Mouse (Mus musculus): Measurements from ENCODE around the gene 4930544D05Rik.

The 4930544D05Rik gene

DNA sequence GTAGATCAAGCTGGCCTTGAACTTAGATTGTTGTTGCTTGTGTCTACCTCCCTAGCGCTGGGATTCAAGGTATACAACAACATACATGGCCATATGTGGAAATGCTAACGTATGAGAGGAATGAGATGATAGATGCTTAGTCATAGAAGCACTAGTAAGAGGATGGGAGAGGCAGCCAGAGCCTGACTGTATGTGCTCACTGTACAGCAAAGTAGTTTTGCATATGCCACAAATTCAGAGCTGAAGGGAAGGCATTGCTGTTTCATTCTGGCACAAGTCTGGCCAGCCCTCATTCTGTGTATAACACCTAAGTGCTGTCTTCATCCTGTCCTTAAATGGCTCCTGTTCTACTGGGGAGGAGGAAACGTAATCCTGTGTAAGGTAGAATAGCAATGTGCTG, 29.4 kb upstream of the 4930544D05Rik start:
- Histone ChIP-seq H3K27me3 (ENCODE audit: control insufficient read depth, insufficient read depth, low read length, poor library complexity, severe bottlenecking) (no peaks in the 10 kb centered on the region), H3K36me3 (ENCODE audit: control insufficient read depth, insufficient read depth, low read length, poor library complexity, severe bottlenecking) (no peaks in the 10 kb centered on the region)
- DNase-seq (ENCODE audit: low read depth, low spot score) = no peak

DNA sequence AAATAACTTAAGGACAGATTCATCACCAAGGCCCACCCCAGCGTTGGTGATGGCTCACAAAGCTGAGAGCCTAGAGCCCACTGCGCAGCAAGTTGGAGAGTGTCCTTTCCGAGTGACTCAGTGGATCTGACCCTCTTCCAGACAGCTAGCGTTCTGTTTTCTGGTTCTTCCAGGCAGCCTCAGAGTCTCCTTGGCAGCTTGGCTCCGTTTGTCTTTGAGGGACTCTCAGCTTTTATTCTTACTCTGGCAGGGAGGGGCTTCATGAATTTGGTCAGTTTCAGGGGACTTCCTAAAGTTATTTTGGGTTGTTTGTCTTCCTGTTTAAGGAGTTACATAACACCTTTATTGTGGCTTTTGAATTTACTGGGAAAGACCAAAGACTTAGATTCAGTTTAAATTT, 28.7 kb upstream of the 4930544D05Rik start:
- DNase-seq (ENCODE audit: low read depth, low spot score) = no peak
- no peaks in the 10 kb centered on the region for H3K27me3 ChIP-seq (ENCODE audit: control insufficient read depth, insufficient read depth, low read length, poor library complexity, severe bottlenecking)
- no peaks in the 10 kb centered on the region for H3K36me3 ChIP-seq (ENCODE audit: control insufficient read depth, insufficient read depth, low read length, poor library complexity, severe bottlenecking)

DNA sequence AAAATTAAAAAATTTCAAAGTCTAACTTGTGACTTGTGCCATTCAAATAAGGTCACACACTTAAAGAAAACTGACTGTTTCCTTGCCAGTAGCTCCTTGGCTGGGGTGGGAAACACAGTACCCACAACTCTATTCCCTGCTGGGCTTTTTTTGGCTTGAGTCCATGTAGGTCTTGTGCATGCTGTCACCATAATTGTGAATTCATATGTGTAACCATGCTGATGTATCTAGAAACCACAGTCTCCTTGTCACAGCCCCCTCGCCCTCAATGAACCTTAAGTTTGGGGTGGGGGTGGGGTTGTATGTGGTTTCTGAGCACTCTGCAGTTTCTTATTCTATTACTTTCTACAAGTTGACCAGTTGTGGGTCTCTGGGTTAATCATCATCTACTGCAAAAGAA, 23.9 kb upstream of the 4930544D05Rik start:
- DNase-seq (ENCODE audit: low read depth, low spot score) = no peak
- Histone ChIP-seq H3K36me3 (ENCODE audit: control insufficient read depth, insufficient read depth, low read length, poor library complexity, severe bottlenecking) (no peaks in the 10 kb centered on the region), H3K27me3 (ENCODE audit: control insufficient read depth, insufficient read depth, low read length, poor library complexity, severe bottlenecking) (no peaks in the 10 kb centered on the region)

DNA sequence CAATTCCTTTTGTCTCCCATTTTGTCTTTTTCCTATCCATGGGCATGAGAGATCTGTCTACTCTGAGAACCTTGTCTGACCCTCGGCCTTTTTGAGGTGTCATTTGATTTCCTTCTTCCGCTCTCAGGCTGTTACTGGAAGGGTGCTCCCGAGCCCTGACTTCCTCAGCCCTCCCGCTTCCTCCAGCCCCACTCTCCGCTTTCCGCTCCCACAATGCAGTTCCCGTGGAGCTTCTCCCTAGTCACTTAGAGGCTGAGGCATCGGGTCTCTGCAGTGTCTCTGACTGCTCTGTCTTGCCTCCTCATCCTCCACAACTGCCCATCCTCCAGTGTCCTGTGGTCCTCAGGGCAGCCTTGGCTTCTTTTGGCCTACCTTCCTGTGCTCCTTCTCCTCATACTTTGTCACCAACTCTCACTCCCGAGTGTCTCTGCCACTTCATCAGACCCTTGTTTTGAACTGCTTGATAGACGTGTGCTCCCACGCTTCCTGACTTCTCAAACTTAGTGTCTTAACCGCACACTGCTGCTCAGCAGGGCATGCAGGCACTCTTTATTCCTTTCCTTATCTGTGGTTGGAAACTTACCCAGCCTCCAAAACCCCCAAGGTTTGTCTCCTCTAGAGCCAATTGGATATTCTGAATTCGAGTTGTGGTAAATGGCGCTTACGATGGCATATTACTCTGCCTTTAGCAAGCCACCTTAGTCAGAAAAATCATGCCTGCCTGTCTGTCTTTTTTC, 21.2 kb upstream of the 4930544D05Rik start:
- no peak for DNase-seq (ENCODE audit: low read depth, low spot score)
- H3K36me3 ChIP-seq (ENCODE audit: control insufficient read depth, insufficient read depth, low read length, poor library complexity, severe bottlenecking) = no peaks in the 10 kb centered on the region
- no peaks in the 10 kb centered on the region for H3K27me3 ChIP-seq (ENCODE audit: control insufficient read depth, insufficient read depth, low read length, poor library complexity, severe bottlenecking)

DNA sequence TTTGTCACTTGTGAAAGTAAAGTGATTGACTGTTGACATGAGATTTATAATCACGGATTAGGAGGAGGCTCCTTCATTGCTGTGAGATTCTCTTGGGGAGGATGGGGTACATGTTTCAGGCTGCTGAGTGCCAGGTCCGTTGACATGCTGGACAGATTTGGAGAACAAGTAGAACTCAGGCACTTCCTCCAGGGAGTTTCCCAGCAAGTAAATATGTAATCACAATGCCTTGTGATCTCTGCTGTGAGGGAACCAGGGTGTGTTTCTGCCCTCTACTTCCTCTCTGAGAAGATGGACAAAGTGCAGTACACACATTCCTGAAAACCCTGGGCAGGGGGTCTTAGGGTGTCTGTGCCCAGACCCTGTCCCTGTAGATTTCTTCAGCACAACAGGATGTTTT, 20.0 kb upstream of the 4930544D05Rik start:
- Histone ChIP-seq H3K36me3 (ENCODE audit: control insufficient read depth, insufficient read depth, low read length, poor library complexity, severe bottlenecking) (no peaks in the 10 kb centered on the region), H3K27me3 (ENCODE audit: control insufficient read depth, insufficient read depth, low read length, poor library complexity, severe bottlenecking) (no peaks in the 10 kb centered on the region)
- DNase-seq (ENCODE audit: low read depth, low spot score) = peak; percentile 31

DNA sequence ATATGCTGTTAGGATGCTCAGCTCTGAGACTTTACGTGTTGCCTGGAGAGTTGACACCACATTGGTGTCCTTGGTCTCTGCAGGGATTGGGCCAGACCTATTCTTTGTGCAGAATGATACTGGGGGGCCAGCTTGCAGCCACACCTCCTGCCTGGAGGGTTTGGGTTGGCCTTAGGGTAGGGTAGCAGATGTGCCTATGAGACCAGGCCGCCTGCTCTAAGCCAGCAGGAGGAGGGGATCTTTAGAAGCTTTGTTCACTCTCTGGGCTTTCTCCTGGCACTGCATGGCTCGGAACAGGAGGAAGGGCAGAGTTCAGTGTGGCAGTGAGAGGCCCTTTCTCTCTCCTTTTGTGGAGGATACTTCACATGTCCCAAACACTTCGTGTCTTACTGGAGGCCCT, 19.6 kb upstream of the 4930544D05Rik start:
- Histone ChIP-seq H3K27me3 (ENCODE audit: control insufficient read depth, insufficient read depth, low read length, poor library complexity, severe bottlenecking) (no peaks in the 10 kb centered on the region), H3K36me3 (ENCODE audit: control insufficient read depth, insufficient read depth, low read length, poor library complexity, severe bottlenecking) (no peaks in the 10 kb centered on the region)
- no peak for DNase-seq (ENCODE audit: low read depth, low spot score)

DNA sequence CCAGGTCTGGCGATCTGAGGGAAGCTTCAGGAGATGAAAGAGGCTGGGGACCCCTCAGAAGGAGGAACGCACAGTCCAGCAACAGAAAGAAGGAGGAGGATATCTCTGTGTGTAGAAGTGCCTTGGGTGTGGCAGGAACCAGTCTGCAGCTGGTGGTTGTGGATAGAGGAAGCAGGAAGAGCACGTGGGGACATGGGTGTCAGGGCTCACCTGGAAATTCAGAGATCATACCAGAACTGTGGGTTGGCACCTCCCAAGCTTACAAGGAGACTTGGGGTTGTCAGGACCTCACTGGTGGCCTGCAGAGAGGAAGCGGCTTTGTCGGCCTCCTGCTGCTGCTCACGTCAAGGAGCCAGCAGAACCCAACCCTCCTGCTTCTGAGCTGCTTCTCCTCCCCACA, 18.3 kb upstream of the 4930544D05Rik start:
- DNase-seq (ENCODE audit: low read depth, low spot score) = peak; percentile 15

DNA sequence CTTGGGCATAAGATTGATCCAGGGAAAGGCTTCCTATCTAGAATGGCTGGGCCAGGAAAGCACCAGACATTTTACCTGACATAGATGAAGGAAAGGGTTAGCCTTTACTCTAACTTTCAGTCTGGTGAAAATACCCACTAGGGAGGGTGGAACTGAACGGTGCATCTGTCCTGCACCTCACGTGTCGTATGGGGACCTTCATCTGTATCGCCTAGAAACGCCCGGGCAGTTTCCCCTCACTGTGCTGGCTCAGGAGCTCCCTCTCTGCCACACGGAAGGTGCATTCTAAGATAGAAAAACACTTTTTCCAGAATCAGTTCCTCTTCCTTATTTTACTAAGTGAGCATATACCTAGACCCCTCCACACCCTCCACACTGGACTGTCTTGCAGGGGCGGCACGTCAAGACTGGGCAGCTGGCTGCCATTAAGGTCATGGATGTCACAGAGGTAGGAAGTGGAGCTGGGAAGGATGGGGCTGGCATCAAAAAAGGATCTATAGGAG, 17.1 kb upstream of the 4930544D05Rik start:
- Histone ChIP-seq H3K36me3 (ENCODE audit: control insufficient read depth, insufficient read depth, low read length, poor library complexity, severe bottlenecking) (no peaks in the 10 kb centered on the region), H3K27me3 (ENCODE audit: control insufficient read depth, insufficient read depth, low read length, poor library complexity, severe bottlenecking) (no peaks in the 10 kb centered on the region)
- peak; percentile 16 for DNase-seq (ENCODE audit: low read depth, low spot score)

More for the DNA sequence above, 18.3 kb upstream of the 4930544D05Rik start:
- Histone ChIP-seq H3K27me3 (ENCODE audit: control insufficient read depth, insufficient read depth, low read length, poor library complexity, severe bottlenecking) (no peaks in the 10 kb centered on the region), H3K36me3 (ENCODE audit: control insufficient read depth, insufficient read depth, low read length, poor library complexity, severe bottlenecking) (no peaks in the 10 kb centered on the region)

DNA sequence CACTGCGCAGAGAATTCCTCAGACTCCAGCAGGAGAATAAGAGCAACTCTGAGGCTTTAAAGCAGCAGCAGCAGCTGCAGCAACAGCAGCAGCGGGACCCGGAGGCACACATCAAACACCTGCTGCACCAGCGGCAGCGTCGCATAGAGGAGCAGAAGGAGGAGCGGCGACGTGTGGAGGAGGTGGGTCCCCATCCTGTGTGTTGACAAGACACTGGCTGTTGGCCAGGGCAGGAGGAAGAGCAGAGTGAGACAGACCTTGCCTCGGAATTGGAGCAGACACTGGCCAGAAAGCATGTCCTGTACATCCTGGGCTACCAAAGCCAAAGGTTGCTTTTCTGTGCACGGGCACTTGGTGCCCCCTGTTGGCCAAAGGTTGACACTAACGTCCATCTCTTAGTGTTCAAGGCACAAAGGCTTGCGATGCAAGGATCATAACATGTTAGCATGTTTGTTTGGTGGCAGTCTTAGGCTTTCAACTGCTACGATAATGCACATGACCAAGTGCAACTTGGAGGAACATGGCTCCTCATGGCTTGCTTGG, 10.6 kb upstream of the 4930544D05Rik start:
- peaks cover 1% of the 10 kb centered on the region; the same call in 1 of the 2 replicates for H3K36me3 ChIP-seq (ENCODE audit: control insufficient read depth, insufficient read depth, low read length, poor library complexity, severe bottlenecking)
- peak; percentile 84 for DNase-seq (ENCODE audit: low read depth, low spot score)
- no peaks in the 10 kb centered on the region for H3K27me3 ChIP-seq (ENCODE audit: control insufficient read depth, insufficient read depth, low read length, poor library complexity, severe bottlenecking)

DNA sequence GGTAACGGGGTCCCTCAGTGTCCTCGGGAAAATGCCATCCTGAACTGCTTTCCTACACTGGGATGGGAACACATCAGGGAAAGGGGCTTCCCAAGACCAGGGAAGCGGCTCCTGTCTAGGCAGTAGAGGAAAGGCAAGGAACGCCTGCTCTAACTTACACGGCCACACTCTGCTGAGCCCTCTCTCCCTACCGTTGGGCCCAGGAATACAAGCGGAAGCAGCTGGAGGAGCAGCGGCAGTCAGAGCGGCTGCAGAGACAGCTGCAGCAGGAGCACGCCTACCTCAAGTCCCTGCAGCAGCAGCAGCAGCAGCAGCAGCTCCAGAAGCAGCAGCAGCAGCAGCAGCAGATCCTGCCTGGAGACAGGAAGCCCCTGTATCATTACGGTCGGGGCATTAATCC, 8.9 kb upstream of the 4930544D05Rik start:
- H3K36me3 ChIP-seq (ENCODE audit: control insufficient read depth, insufficient read depth, low read length, poor library complexity, severe bottlenecking) = peaks cover 1% of the 10 kb centered on the region; the same call in 1 of the 2 replicates
- no peak for DNase-seq (ENCODE audit: low read depth, low spot score)
- no peaks in the 10 kb centered on the region for H3K27me3 ChIP-seq (ENCODE audit: control insufficient read depth, insufficient read depth, low read length, poor library complexity, severe bottlenecking)

DNA sequence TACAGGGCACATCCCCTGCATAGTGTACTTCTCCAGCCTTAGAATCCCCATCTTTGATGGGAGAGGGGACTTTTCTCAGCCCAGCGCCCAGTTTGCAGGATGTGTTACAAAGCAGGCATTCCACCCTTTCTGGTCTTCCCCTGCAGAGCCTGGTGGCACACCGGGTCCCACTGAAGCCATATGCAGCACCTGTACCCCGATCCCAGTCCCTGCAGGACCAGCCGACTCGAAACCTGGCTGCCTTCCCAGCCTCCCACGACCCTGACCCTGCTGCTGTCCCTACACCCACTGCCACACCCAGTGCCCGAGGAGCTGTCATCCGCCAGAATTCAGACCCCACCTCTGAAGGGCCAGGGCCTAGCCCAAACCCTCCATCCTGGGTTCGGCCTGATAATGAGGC, 8.0 kb upstream of the 4930544D05Rik start:
- Histone ChIP-seq H3K27me3 (ENCODE audit: control insufficient read depth, insufficient read depth, low read length, poor library complexity, severe bottlenecking) (no peaks in the 10 kb centered on the region), H3K36me3 (ENCODE audit: control insufficient read depth, insufficient read depth, low read length, poor library complexity, severe bottlenecking) (peaks cover 1% of the 10 kb centered on the region; the same call in 1 of the 2 replicates)
- no peak for DNase-seq (ENCODE audit: low read depth, low spot score)

DNA sequence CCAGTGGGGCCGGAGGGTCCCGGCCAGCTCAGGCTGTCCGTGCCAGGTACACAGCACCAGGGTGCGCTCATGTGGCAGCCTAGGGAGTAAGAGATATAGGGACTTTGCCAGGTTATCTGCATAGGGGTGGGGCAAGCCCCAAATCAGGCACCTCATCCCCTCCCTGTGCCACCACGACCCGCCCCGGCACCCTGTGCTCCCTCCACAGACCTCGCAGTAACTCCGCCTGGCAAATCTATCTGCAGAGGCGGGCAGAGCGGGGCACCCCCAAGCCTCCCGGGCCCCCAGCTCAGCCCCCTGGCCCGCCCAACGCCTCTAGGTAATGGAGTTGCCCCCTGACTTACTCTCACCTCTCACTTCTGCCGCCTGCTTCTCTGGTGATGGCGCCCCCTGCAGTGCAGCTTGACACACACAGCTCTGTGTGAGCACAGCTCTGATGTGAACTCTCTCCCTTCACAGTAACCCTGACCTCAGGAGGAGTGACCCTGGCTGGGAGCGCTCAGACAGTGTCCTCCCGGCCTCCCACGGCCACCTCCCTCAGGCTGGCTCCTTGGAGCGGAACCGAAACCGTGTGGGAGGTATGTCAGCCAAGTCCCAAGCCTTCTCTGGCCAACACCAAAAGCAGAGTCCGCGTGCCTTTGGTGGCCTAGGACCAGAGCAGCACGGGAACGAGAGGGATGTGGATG, 7.1 kb upstream of the 4930544D05Rik start:
- peaks cover 1% of the 10 kb centered on the region; the same call in 1 of the 2 replicates for H3K36me3 ChIP-seq (ENCODE audit: control insufficient read depth, insufficient read depth, low read length, poor library complexity, severe bottlenecking)
- DNase-seq (ENCODE audit: low read depth, low spot score) = peak; percentile 34
- H3K27me3 ChIP-seq (ENCODE audit: control insufficient read depth, insufficient read depth, low read length, poor library complexity, severe bottlenecking) = no peaks in the 10 kb centered on the region

DNA sequence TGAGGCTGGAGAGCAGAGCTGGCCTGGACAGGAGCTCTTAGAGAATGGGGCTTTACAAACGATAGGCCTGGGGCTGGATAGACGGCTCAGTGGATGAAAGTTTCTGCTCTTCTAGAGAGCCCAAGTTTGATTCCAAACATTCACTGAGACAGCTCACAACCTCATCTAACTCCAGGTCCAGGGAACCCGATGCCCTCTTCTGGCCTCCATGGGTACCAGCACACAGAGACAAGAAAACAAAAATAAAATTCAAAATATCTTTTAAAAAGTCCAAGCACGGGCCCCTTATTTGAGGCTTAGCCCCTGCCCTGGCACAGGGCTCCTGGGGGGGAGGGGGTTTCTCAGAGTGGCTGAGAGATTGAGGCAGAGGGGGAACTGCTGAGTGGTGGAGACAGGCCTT, 4.9 kb upstream of the 4930544D05Rik start:
- no peak for DNase-seq (ENCODE audit: low read depth, low spot score)
- Histone ChIP-seq H3K36me3 (ENCODE audit: control insufficient read depth, insufficient read depth, low read length, poor library complexity, severe bottlenecking) (peaks cover under 1% of the 10 kb centered on the region; the same call in 1 of the 2 replicates), H3K27me3 (ENCODE audit: control insufficient read depth, insufficient read depth, low read length, poor library complexity, severe bottlenecking) (no peaks in the 10 kb centered on the region)

DNA sequence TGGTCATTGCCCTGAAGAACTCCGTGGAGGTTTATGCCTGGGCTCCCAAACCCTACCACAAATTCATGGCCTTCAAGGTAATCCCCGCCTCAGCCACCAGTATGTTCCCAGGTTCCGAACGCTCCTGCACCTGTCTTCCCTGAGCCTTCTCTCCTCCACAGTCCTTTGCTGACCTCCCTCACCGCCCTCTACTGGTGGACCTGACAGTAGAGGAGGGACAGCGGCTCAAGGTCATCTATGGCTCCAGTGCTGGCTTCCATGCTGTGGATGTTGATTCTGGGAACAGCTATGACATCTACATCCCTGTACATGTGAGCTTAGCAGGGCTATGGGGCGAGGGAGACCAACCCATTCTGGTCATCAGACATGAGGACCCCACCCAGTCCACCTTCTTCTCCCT, 3.1 kb upstream of the 4930544D05Rik start:
- Histone ChIP-seq H3K27me3 (ENCODE audit: control insufficient read depth, insufficient read depth, low read length, poor library complexity, severe bottlenecking) (no peaks in the 10 kb centered on the region), H3K36me3 (ENCODE audit: control insufficient read depth, insufficient read depth, low read length, poor library complexity, severe bottlenecking) (no peaks in the 10 kb centered on the region)
- DNase-seq (ENCODE audit: low read depth, low spot score) = no peak

DNA sequence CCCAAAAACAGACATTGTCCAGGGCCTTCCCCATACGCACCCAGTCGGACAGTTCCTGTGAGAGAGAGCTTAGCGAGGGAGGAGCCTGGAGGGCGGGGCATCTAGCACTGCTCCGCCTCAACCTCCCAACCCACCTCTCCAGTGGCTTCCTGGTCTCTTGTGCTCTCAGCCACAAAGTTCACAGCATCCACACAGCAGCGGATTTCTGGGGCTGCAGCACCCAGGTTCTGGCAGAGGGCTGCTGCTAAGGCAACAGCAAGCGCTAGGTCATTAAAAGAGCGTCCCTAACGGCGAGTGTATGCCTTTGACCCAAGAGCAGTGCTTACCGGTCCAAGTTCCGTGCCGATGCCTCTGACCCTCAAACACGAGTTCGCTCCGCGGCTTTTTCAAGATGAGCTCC, 574 bp upstream of the 4930544D05Rik start:
- H3K27me3 ChIP-seq (ENCODE audit: control insufficient read depth, insufficient read depth, low read length, poor library complexity, severe bottlenecking) = no peaks in the 10 kb centered on the region
- peak; percentile 79 for DNase-seq (ENCODE audit: low read depth, low spot score)
- H3K36me3 ChIP-seq (ENCODE audit: control insufficient read depth, insufficient read depth, low read length, poor library complexity, severe bottlenecking) = no peaks in the 10 kb centered on the region
